Mouse (Mus musculus) lung, adult 10 weeks (tissue): ENCODE measurements around the gene Rpl13. TPM values are rescaled to one million over a fixed set of nuclear protein-coding genes. Genes with fewer than 3 reads are reported as not detected.

ENCODE experiments used
- polyA plus RNA-seq: library from polyadenylated mRNA; stranded (reverse); fragments of 350-450 nt; fragmentation: Illumina TruSeq; extraction: RNeasy Lipid Tissue Mini Kit (QIAGEN cat#74804); gene quantifications from one replicate; pipeline ENCODE4 v1.2.3, GENCODE M21; 2014; ENCODE audit warnings: low read depth, low replicate concordance; ENCODE audit not compliant: insufficient read depth

Gene Rpl13
- 1,402 TPM for polyA plus RNA-seq

GRCm38 (mm10) chr8:123101735-123102685, at the start of gene Rpl13:
TSS of gene Rpl13 (plus strand) at chr8:123102350.

DNA sequence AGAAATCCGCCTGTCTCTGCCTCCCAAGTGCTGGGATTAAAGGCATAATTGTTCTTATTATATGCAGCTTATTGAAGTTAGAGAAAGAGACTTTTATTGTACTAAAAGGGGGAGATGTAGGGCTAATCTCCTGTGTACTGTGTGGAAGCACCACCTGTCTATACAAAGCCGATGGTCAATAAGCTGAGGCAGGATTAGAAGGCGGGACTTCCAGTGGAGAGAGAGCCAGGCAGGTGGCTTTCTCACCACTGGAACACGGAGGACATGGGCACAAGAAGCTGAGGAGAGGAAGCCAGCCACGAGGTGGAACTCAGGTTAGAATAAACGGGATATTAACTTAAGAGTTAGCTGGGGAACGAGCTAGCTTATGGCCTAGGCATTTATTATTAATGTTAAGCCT, 39.4 kb upstream of the Rpl13 start, which contains the start of gene Spg7:
TSS of gene Spg7 (plus strand) at position 222 of the 400 bp plus-strand sequence.

GRCm38 (mm10) chr8:123117127-123117731, 15.1 kb downstream of the Rpl13 start, which contains the start of gene Cpne7:
TSS of gene Cpne7 (plus strand) at chr8:123117374.

Other genes starting within 250 kb of the Rpl13 start
- gene Ankrd11, start 60.1 kb upstream of the Rpl13 start, polyA plus RNA-seq, result 25.1 TPM
- gene Spg7, start 39.4 kb upstream of the Rpl13 start, polyA plus RNA-seq, result 33.1 TPM
- gene Cpne7, start 15.0 kb downstream of the Rpl13 start, polyA plus RNA-seq, result 0.38 TPM
- 12.7 TPM for gene Sult5a1, start 56.0 kb downstream of the Rpl13 start, polyA plus RNA-seq
- gene Dpep1, start 83.9 kb downstream of the Rpl13 start, polyA plus RNA-seq, result 124 TPM
- 60.6 TPM for gene Chmp1a, start 110.4 kb downstream of the Rpl13 start, polyA plus RNA-seq
- 5.7 TPM for gene Spata33, start 110.5 kb downstream of the Rpl13 start, polyA plus RNA-seq
- gene Cdk10, start 122.5 kb downstream of the Rpl13 start, polyA plus RNA-seq, result 35.1 TPM
- 1.9 TPM for gene Spata2l, start 133.9 kb downstream of the Rpl13 start, polyA plus RNA-seq
- gene Zfp276, start 151.8 kb downstream of the Rpl13 start, polyA plus RNA-seq, result 7.7 TPM
- 10.6 TPM for gene Vps9d1, start 152.0 kb downstream of the Rpl13 start, polyA plus RNA-seq
- 4.5 TPM for gene Fanca, start 216.2 kb downstream of the Rpl13 start, polyA plus RNA-seq
- 2.9 TPM for gene Spire2, start 230.4 kb downstream of the Rpl13 start, polyA plus RNA-seq